Mouse (Mus musculus) CH12.LX (cell line): ENCODE measurements around the gene Ucn. TPM values are rescaled to one million over a fixed set of nuclear protein-coding genes. Genes with fewer than 3 reads are reported as not detected.

Source experiments
- DNase-seq: peaks from one replicate; pipeline ENCODE4 v3.0.0-alpha.2; 2013; ENCODE audit errors: extremely low read depth
- H3K27ac ChIP-seq: 2 replicates; pipeline ENCODE4 v1.5.1; 2012; ENCODE audit warnings: low read depth, mild to moderate bottlenecking, control low read depth, moderate library complexity; ENCODE audit not compliant: insufficient read depth
- H3K27me3 ChIP-seq: replicated peaks from 2 replicates; pipeline ENCODE3; 2012; ENCODE audit warnings: inconsistent platforms
- H3K36me3 ChIP-seq, 2 experiments: replicated peaks in 1 of 2; 2 replicates each; pipeline versions ENCODE3 to v1.6.1; 2012; ENCODE audit warnings: inconsistent platforms in 1 of 2, low read length in 1 of 2, mild to moderate bottlenecking in 1 of 2, mixed read lengths in 1 of 2, moderate library complexity in 1 of 2; ENCODE audit not compliant: control insufficient read depth in 1 of 2, insufficient read depth in 1 of 2
- H3K4me1 ChIP-seq, 2 experiments: 2 replicates each; pipeline ENCODE4 v1.6.1; 2012; ENCODE audit warnings: inconsistent platforms in 1 of 2, moderate library complexity in 1 of 2; ENCODE audit not compliant: insufficient read depth in 2 of 2, control insufficient read depth in 1 of 2
- H3K4me2 ChIP-seq: 2 replicates; pipeline ENCODE4 v1.6.1; 2012; ENCODE audit warnings: low read depth, mild to moderate bottlenecking, control low read depth; ENCODE audit not compliant: poor library complexity, insufficient read depth, severe bottlenecking
- H3K4me3 ChIP-seq, 3 experiments: fragments of 150-350 bp in 1 of 3; sonication (generic) in 1 of 3; replicated peaks in 1 of 3; 2 replicates each; pipeline versions ENCODE3 to v1.5.1; 2011 to 2012; ENCODE audit warnings: low read depth in 2 of 3, low read length in 2 of 3, mild to moderate bottlenecking in 2 of 3, moderate library complexity in 2 of 3, control low read depth in 1 of 3, improper control_type of control experiment in 1 of 3, inconsistent platforms in 1 of 3, mixed read lengths in 1 of 3; ENCODE audit not compliant: poor library complexity in 1 of 3
- H3K79me2 ChIP-seq: replicated peaks from 2 replicates; pipeline ENCODE4 v1.6.1; 2012; ENCODE audit warnings: mild to moderate bottlenecking, moderate library complexity; ENCODE audit not compliant: control insufficient read depth, poor library complexity, insufficient read depth, severe bottlenecking; ENCODE audit errors: extremely low read depth
- H3K9ac ChIP-seq: 2 replicates; pipeline ENCODE4 v1.6.1; 2012; ENCODE audit warnings: low read depth, mild to moderate bottlenecking, control low read depth, moderate library complexity; ENCODE audit not compliant: insufficient read depth
- H3K9me3 ChIP-seq: replicated peaks from 2 replicates; pipeline ENCODE3; 2012; ENCODE audit warnings: low read length, inconsistent platforms, mixed read lengths
- CHD1 ChIP-seq: IDR thresholded peaks from 2 replicates; pipeline ENCODE4 v1.6.1; 2012; ENCODE audit warnings: low read depth, low read length, improper control_type of control experiment, inconsistent platforms
- EP300 ChIP-seq: IDR thresholded peaks from 2 replicates; pipeline ENCODE4 v1.6.1; 2011; ENCODE audit warnings: low read length, improper control_type of control experiment
- GABPA ChIP-seq: IDR thresholded peaks from 2 replicates; pipeline ENCODE4 v1.6.1; 2012; ENCODE audit warnings: low read depth, low read length, improper control_type of control experiment, inconsistent platforms; ENCODE audit not compliant: insufficient replicate concordance
- HCFC1 ChIP-seq: IDR thresholded peaks from 2 replicates; pipeline ENCODE4 v1.6.1; 2012; ENCODE audit warnings: low read depth, mild to moderate bottlenecking, inconsistent platforms, low read length, improper control_type of control experiment
- MAFK ChIP-seq: IDR thresholded peaks from 2 replicates; pipeline ENCODE4 v1.6.1; 2011; ENCODE audit warnings: low read length, improper control_type of control experiment; ENCODE audit not compliant: insufficient replicate concordance
- MYC ChIP-seq: IDR thresholded peaks from 2 replicates; pipeline ENCODE4 v1.6.1; 2011; ENCODE audit warnings: low read depth, mild to moderate bottlenecking, improper control_type of control experiment, low read length
- POLR2A ChIP-seq: IDR thresholded peaks from 2 replicates; pipeline ENCODE4 v1.6.1; 2011; ENCODE audit warnings: low read depth, mild to moderate bottlenecking, improper control_type of control experiment, low read length
- RCOR1 ChIP-seq: conservative IDR thresholded peaks from 2 replicates; pipeline ENCODE4 v1.6.1; 2012; ENCODE audit warnings: low read depth, mild to moderate bottlenecking, inconsistent platforms, low read length, improper control_type of control experiment
- SMC3 ChIP-seq: IDR thresholded peaks from 2 replicates; pipeline ENCODE4 v1.6.1; 2011; ENCODE audit warnings: low read depth, low read length, improper control_type of control experiment
- TBP ChIP-seq: conservative IDR thresholded peaks from 2 replicates; pipeline ENCODE4 v1.6.1; 2011; ENCODE audit warnings: low read depth, low read length, improper control_type of control experiment
- TCF12 ChIP-seq: IDR thresholded peaks from 2 replicates; pipeline ENCODE4 v1.6.1; 2014; ENCODE audit warnings: low read depth, mild to moderate bottlenecking, inconsistent platforms, low read length, improper control_type of control experiment
- USF1 ChIP-seq: IDR thresholded peaks from 2 replicates; pipeline ENCODE4 v1.6.1; 2014; ENCODE audit warnings: low read depth, mild to moderate bottlenecking, inconsistent platforms, low read length, improper control_type of control experiment
- USF2 ChIP-seq: conservative IDR thresholded peaks from 2 replicates; pipeline ENCODE4 v1.6.1; 2011; ENCODE audit warnings: low read depth, low read length, improper control_type of control experiment
- ZC3H11A ChIP-seq: IDR thresholded peaks from 2 replicates; pipeline ENCODE4 v1.6.1; 2012; ENCODE audit warnings: low read depth, mild to moderate bottlenecking, inconsistent platforms, low read length, improper control_type of control experiment
- ZKSCAN1 ChIP-seq: IDR thresholded peaks from 2 replicates; pipeline ENCODE4 v1.6.1; 2012; ENCODE audit warnings: low read depth, inconsistent platforms, low read length, improper control_type of control experiment, borderline replicate concordance
- dilution Hi-C: fragments of 300-500 bp; cut with MboI; formaldehyde crosslinking; loops from 2 replicates; pipeline ENCODE4 v1.14.3; 2020; ENCODE audit warnings: low sequenced_read_pairs; ENCODE audit not compliant: extremely low pct_unique_long_range_greater_than_20kb, extremely low pct_ligation_motif_present
- in situ Hi-C: fragments of 300-500 bp; cut with MboI; formaldehyde crosslinking; loops from 3 replicates; pipeline ENCODE4 v1.14.3; 2019; ENCODE audit warnings: low sequenced_read_pairs, low pct_ligation_motif_present, low pct_unique_long_range_greater_than_20kb, mixed read lengths
- polyA plus RNA-seq: library from polyadenylated mRNA; unstranded; fragments of >175 nt; gene quantifications from 2 replicates; pipeline ENCODE4 v1.2.1, GENCODE M21; 2012; ENCODE audit warnings: low read depth; ENCODE audit not compliant: insufficient read length
- total RNA-seq, 2 experiments: library from RNA; depleted of rRNA; stranded (reverse); fragments of 300-350 nt in 1 of 2; fragments of >200 nt in 1 of 2; gene quantifications; 2 replicates each; pipeline ENCODE4 v1.2.3; 2012 to 2014

Gene Ucn
- total and polyA plus RNA-seq, 3 experiments = not detected

GRCm38 (mm10) chr5:31094799-31095691 lies 43.6 kb downstream of the Ucn start (continued):
- TF ChIP-seq RCOR1 (peak; percentile 69; the same call in 1 of the 2 replicates), ZC3H11A (no peak), USF1 (no peak), HCFC1 (0 out of 2 replicates have a peak, but pooled peaks have one; percentile 23), MYC (0 out of 2 replicates have a peak, but pooled peaks have one; percentile 61), EP300 (peak; percentile 49; the same call in 1 of the 2 replicates), SMC3 (no peak), CHD1 (no peak), ZKSCAN1 (no peak), TBP (no peak), GABPA (no peak), POLR2A (no peak), USF2 (no peak), TCF12 (peak; percentile 47; the same call in 1 of the 2 replicates), MAFK (peak; percentile 27; the same call in 1 of the 2 replicates)

- Histone ChIP-seq H3K9ac (no peak overlapping the region), H3K9me3 (peaks cover 10% of the 10 kb centered on the region), H3K79me2 (no peaks in the 10 kb centered on the region), H3K4me2 (peak overlapping the region; percentile 82), H3K4me3 (no peak overlapping the region), H3K4me1 (peaks cover 7 to 22% of the 10 kb centered on the region in 2 experiments), H3K36me3 (no peaks in the 10 kb centered on the region), H3K27ac (no peak overlapping the region), H3K27me3 (peaks cover 86% of the 10 kb centered on the region)
- dilution Hi-C loops (no loop called here), in situ Hi-C loops (no loop called here)
- TF ChIP-seq USF2 (0 out of 2 replicates have a peak, but pooled peaks have one; percentile 8), SMC3 (no peak)
- DNase-seq = no peak
These were observed 44.4 kb downstream of the Ucn start for GRCm38 (mm10) chr5:31094100-31094798.
